Mouse (Mus musculus) right cerebral cortex, postnatal 4 days (tissue): Measurements from ENCODE around the gene Atxn2.

ENCODE experiments used
- DNase-seq: peaks from one replicate; pipeline ENCODE4 v3.0.0-alpha.2; 2022

The Atxn2 gene

DNA sequence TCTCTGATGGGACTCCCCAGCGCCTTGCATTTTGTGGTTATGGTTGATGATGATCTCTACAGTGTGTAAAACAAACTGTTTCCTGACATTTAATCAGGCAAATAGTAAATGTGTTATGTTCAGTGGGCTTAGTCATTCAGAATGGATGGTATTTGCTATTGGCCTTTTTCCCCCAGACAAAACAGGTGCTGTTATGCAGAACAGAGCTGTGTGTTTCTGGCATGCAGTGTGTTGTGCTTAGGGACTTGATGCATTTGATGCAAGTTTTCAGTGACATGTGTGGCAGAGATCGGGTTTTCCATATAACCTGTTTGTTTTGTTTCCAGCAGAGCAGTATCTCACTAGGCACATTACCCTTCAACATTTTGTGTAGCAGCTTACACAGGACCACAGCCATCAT lies 56.4 kb downstream of the Atxn2 start:
- DNase-seq: no peak

DNA sequence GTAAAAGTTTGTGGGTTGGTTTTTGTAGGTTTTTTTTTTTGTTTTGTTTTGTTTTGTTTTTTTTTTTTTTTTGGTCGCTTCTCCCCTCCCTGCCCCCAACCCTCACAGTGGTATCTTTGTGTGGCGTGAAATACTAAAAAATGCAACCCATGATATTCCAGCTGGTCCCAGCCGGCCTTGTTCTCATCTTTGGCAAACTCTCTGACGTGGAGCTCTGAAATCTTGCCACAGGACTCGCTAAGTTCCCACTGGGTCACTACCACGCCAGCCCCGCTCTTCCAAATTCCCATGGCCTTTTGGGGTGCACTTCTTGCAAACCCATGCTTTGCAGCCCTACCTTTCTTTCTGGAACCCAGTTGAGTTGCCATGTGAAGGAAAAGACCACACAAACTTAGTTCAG lies 58.7 kb downstream of the Atxn2 start:
- no peak for DNase-seq

DNA sequence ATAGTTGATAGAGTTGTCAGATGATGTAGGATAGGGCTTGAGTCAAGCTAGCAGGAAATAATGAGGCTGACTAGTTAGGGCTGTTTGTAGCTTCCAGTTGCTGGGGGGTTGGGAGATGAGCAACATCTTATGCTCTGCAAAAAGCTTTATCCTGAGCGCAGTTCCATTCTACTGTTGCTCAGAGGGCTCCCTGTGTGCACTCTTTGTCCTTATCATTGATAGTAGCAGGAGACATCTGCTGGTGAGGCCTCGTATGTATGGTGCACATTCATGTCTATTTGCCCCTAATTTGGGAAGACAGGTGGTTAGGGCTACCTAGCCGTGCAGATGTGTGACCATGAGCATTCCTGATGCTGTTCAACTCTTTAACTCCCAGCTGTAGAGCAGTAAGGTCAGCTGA lies 60.5 kb downstream of the Atxn2 start:
- no peak for DNase-seq

DNA sequence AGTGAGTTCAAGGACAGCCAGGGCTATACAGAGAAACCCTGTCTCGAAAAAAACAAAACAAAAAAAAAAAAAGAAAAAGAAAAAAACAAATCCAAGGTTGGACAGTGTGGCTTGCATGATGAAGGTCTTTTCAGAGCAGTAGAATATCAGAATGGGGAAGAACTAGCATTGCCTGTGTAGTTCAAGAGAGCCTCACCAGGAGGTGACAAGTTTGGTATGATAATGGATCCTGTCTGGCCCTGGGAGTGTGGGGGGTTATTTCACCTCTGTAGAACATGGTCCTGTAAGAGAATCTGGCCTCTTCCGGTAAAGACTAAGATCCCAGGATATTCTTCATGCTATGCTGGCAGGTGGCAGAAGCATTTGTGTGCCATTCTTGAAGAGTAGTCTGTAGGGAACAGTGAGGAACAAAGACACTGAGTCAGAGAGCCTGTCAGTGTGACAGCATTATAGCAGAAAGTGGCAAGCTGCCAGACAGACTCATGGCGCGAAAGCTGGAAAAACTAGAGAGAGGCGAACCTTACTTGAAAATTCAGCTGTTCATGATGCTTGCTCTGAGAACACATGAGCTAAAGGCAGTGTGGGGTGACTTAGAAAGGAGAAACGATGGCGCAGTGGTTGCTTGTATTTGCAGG lies 67.5 kb downstream of the Atxn2 start:
- peak; percentile 74 for DNase-seq

DNA sequence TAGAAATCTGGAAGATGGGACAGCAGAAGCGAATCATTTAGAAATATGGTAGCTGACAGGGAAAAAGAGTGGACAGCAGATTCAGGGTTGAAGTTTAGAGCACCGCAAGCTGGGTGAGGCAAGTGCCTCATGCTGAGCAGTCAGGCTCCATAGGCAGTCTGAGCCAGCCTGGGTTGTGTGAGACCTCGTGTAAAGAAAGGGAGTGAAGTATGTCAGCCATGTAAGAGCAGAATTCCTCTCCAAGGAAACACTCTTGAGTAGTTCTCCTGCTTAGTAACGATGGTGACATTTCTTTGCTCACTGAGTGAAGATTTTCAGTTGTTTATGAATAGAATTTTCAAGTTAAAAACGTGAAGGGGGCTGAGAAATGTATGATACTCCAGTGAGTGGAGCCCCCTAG lies 69.0 kb downstream of the Atxn2 start:
- no peak for DNase-seq

DNA sequence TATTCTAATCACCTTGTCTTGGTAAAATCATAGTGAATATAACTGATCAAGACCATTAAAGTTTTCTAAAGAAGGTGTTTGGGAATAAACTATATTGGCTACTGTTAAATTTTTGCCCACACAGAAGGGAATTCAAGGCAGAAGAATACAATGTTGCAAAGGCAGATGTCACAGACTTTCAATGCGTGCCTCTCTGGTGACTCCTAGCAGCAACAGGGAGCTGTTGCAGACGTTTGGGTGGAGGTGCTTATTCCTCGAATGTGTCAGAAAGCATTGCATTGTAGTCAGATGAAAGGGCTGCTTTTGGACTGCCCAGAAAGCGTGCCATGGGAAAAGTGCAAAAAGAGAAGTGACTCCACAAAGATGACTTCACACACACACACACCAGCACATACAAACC lies 71.3 kb downstream of the Atxn2 start:
- DNase-seq: no peak

DNA sequence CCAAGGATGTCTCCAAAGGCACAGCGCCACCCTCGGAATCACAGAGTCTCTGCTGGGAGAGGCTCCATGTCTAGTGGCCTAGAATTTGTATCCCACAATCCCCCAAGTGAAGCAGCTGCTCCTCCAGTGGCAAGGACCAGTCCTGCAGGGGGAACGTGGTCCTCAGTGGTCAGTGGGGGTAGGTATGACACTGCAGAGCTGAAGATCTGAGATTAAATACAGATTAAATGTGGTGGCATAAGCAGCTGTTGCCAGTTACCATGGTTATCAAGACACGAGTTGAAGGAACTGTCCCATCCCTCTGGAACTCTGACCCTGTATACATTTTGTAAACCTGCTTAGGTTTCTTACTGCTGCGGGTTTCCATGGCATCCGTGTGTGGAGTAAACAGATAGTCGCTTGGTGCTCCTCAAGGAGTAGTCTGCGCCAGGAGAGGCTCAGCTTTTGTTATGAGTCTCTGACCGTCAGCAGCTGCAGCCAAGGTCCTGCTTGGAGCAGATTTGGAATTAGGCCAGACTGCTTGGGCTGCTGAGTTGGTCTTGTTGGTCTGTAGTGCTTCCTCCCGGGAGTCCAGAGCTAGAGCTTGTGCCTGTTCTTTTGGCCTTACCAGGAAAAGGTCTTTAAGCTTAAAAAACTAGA lies 72.8 kb downstream of the Atxn2 start:
- DNase-seq: no peak

DNA sequence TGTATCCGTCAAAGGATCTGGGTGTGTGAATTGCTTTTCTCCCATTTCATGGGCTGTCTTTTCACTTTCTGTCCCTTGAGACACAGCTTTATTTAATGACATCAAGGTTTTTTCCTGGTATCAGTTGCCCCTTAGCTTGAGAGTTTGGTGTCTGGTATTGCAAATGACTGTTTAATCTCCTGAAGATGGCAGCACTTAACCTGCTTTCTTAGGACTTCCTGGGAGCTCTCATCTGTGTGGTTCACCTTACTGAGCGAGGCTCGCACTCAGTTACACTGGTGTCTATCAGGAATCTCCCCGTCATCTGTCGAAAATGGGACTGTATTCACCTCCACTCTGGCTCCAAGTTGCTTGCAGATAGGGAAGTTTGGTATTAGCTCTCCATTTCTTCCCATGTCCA lies 79.9 kb downstream of the Atxn2 start:
- no peak for DNase-seq

DNA sequence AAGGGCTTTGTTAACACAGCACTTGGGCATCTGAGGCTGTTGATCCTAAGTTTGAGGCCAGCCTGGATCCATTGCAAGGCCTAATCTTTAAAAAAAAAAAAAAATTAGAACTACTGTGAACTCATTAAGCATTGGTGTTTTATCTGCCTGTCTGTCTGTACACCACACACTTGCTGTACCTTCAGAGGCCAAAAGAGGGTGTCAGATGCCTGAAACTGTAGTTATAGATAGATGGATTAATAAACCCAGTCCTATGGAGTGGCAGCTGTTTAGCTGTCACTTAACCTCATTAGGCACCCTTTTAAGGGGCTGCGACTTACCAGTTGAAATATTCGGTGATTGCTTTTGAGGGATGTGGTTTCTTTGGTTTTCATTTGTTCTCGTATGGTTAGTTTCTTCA lies 84.7 kb downstream of the Atxn2 start:
- no peak for DNase-seq

DNA sequence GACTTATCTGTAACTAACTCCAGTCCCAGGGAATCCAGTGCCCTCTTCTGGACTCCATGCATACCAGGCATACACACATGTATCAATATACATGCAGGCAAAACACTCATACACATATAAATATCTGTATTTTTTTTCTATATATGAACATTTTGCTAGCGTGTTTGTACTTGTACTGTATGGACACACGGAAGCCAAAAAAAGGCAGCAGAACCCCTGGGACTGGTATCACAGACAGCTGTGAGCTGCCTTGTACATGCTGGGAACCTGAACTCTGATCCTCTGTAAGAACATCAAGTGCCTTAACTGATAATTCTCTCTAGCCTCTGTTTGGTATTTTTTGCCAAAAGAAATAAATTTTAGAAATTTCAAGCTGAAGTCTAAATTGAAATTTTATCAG lies 87.3 kb downstream of the Atxn2 start:
- no peak for DNase-seq

DNA sequence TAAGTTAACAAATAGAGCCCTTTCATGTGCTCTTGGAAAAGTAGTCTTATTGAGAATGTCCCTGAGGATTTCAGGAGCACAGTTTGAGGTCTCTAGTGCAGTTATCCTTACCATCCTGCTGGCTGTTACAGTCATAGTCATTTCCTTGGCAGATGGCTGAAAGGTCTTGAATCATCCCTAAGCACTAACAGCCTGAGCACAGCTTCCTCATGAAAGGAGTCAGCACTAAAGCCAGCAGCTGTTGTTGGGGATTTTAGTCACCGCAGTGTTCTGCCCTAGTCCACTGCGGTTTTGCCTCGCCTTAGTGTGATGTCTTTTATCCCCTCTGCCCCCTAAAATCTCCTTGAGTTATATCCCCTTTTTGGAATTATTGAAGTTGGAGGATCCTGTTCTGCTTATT lies 96.0 kb downstream of the Atxn2 start:
- DNase-seq: no peak

DNA sequence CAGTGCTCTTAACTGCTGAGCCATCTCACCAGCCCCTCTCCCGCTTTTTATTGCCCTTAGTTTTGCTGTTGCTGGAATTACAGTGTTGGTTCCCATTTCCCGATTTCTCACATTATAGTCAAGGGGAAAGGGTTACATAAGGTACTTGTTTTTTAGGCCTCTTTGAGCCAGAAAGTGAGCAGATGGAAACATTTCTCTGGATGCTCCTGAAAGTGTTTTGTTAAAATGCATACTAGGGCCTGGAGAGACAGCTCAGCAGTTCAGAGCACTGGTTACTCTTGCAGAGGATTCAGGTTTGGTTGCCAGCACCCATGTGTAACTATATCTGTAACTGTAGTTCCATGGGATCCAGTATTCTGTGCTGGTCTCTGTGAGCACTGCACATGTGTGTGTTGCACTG lies 97.1 kb downstream of the Atxn2 start:
- no peak for DNase-seq

DNA sequence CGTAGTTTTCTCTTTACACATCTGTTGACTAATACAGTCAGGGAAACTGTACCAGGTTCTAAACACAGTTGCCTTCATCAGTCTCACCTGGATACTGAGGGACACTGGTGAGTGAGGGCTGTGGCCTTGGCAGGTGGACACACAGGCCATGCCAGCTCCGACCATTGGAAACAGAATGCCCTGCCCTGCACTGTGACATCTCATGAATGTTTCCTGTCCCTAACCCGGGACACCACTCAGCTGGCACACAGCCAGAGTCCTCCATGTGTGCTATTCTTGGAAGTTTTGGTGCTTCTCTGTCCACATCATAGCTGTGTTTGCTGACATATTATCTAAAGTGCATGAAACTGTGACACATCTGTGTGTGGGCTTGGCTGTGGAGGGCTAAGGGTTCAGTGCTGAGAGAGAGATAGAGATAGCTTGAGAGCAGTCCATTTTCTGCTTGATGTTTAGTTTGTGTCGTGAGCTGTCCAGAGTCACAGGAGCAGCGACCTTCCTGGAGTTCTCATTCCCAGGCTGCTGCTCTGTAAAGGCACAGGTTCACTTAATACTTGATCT lies 98.6 kb downstream of the Atxn2 start:
- no peak for DNase-seq

DNA sequence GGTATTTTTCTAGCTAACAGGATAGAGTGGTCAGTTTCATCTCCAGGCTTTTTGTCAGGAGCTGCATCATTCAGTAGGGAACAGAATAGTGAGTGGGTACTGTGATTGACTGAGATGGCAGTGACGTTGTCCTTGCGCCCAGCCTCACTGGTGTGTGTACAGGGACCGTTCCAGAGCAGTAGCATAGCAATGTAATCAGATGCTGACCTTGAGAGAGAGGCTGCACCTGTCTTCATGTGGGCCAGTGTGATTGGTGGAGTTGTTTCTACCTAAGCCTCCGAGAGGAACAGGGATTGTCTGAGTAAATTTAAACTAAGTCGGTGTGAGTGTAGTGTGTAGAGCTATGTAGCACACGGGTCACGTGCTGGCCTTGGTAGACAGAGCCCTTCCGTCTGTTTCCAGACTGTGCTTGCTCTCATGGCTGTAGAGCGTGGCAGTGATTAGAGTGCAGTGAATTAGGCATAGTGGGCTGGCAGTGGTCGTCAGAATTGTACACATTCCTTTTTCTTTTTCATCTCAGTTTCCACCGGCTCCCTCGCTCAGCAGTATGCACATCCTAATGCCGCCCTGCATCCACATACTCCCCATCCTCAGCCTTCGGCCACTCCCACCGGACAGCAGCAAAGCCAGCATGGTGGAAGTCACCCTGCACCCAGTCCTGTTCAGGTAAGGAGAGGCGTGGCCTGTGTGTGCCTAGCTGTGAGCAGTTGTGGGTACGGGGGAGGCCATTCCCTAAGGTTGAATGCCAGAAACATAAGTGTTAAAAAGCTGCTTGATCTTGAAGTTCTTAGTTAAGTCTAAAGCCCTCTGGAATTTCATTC lies 99.4 kb downstream of the Atxn2 start:
- no peak for DNase-seq

DNA sequence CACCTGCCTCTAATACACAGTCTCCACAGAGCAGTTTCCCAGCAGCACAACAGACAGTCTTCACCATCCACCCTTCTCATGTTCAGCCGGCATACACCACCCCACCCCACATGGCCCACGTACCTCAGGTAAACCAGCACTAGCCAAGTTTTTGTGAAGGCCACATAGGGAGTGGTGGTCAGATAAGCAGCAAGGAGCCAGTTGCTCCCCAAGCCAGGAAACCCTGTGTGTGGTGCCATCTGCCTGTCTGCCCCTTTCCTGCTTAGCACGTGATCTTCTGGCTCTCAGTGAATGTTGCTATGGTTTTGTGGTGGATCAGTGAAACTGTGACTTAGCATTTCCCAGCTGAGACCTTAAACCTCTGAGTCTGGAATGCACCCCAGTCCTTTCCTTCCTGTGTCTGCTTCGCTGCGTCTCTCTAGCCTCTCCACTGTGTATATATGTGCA lies 100.4 kb downstream of the Atxn2 start:
- DNase-seq: no peak

DNA sequence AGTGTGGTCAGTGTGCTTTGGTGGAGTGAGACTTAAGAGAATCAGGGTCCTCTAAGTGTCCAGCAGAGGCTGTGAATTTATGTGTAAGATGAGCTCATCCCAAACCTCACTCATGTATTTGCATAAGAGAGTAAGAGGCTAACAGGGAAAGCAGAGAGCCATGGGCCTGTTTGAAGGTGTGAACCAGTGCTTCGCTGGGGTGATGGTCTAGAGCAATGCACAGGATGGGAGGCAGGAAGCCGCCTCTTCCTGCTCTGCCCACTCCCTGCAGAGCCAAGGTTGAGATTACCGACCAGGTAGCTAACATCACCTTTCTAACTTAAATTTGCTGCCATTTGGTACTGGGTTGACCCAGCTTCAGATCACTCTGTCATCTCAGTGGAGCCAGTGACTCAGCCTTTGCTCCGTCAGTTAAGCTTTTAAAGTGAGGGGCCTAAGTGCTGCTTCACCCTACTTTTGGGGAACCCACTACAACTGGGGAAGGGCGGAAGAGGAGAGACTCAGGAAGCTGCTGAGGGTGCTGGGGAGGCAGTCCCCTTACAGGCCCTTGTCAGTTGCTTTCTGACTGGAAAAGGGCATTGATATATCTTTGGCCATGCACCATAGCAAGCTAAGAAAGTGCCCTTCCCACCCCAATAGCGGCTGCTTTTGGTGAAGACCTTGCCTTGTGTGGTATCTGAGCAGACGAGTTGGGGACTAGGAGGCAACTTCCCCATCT lies 101.5 kb downstream of the Atxn2 start:
- no peak for DNase-seq

DNA sequence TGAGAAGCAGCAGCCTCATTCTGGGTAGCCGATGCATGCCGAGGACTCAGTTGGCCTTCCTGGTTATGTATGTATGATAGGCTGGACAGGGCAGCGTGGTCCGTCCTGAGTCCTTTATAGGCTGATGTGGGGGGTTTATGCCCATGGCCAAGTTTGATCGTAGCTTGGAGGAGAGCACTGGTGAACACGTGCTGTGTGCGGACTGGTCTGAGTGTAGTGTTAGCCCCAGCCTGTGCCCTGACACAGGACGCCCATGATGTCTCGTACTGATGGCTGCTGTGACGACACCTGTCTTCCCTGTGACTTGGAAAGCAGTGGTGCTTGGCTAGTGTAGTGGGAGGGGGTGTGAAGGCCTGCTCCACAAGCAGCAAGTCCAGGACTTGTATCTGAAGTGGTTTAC lies 102.6 kb downstream of the Atxn2 start:
- no peak for DNase-seq

DNA sequence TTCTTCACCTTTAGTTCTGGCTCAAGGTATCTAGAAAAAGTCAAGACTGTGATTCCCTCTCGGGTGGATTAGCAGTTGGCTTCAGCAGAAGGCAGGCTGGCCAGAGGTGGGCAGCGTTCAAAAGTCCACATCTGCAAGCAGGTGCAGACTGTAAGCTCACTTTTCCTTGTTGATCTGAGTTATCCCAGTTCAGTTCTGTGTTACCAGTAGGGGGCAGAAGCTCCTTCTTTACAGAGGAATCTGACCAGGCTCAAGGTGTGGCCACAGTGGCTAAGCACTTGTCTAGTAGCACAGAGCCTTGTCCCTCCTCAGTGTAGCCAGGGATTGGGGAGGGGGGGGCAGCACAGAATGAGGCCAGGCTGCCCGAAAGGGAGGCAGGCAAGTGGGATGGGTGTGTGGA lies 103.9 kb downstream of the Atxn2 start:
- no peak for DNase-seq

DNA sequence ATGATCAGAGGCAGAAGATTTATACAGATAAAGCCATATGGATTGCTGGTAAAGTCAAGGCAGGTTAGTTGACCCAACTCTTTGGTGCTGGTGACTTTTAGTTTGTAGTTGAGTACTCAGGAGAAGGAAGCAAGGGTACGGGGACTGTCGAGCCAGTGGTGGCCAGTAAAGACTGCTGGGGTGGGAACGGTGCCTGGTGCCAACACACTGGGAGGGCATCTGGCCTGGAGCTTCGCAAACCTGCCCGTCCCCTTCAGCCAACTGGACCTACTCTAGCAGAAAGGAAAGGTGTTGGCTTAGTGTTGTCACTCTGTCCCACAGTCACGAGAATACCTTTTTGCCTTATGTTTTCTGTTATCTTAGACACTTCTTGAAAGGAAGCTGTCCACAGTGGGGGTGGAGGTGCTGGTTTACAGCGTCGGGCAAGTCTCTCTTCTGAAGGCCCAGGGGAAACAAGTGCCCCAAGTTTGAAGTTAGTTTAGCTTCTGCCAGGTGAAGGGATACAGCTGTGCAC lies 104.8 kb downstream of the Atxn2 start:
- no peak for DNase-seq

DNA sequence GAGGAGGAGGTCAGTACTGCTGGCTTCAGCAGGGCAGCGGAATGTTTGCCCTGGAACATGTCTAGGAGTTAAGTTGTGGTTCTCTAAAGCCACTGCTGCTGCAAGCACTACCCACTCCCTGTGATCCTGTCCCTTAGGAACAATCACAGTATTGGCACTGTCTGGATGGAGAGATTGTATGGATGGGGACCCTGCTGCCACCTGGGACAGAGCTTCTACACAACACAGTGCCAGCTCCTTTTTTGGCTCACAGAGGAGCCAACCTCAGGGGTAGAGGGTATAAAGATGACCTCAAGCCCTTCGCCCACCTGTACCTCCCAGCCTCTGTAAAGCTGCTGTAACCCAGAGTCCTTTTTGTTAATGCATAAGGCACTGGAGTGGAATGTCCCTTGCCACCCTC lies 105.5 kb downstream of the Atxn2 start:
- no peak for DNase-seq

DNA sequence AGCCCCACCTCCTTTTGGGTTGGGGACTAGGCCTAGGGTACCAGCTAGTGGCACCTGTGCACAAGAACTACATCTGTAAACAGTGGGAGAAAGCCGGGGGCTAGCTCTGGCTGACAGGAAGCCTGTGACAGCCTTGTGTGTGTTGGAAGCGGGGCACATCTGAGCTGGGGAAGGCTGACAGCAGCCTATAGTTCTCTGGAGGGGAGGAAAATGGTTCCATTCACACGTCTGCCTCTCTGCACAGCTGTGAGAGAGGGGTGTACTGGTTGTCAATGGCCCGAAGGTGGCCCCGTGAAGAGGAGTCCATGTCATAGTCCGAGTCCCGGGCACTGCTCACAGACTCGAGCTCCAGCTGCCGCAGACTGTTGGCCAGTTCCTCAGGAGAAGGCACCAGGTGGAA lies 106.4 kb downstream of the Atxn2 start:
- DNase-seq: no peak

DNA sequence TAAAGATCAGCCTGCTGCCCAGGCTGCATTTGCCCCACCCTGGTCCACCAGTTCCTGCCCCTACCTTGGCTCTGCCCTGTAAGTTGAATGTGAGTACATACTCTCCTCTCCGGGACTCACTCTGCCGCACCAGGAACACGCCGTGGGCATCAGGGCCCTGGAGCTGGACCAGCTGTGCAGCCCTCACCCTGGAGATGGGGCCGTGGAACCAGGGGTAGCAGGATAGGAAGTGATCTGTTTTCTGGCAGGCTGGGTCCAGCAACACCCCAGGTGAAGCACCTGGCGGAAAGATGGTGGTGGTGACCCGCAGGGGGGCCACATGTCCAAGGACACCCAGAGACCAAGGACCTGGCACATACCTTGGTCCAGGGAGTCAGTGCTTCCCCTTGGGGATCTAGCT lies 107.3 kb downstream of the Atxn2 start:
- DNase-seq: no peak

DNA sequence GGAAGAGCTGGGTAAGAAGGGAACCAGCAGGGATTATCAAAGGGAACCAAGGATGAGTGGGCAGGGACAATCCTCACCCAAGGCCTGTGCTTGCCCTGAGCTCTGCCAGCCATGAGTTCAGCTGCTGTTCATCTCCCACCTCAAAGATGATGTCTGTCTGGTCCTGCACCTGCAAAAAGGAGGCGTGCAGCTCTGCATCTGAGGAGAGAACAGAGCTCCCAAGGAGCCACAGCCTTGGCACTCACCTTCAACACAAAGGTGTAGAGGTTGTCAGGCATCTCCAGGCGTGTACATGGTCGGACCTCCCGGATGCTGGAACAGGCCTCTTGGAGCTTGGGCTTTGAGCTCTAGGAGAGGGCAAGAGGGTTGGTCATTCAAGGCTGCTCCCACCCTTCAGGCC lies 107.7 kb downstream of the Atxn2 start:
- no peak for DNase-seq
